Mouse (Mus musculus) CH12.LX (cell line): ENCODE measurements around the gene Pwwp2b.

Source experiments
- CTCF ChIP-seq, 2 experiments: IDR thresholded peaks in 1 of 2; conservative IDR thresholded peaks in 1 of 2; 2 replicates each; pipeline ENCODE4 v1.5.1; 2011 to 2012; ENCODE audit warnings: low read depth in 2 of 2, low read length in 2 of 2, improper control_type of control experiment in 1 of 2, inconsistent platforms in 1 of 2, mild to moderate bottlenecking in 1 of 2, moderate library complexity in 1 of 2
- GABPA ChIP-seq: IDR thresholded peaks from 2 replicates; pipeline ENCODE4 v1.6.1; 2012; ENCODE audit warnings: low read depth, low read length, improper control_type of control experiment, inconsistent platforms; ENCODE audit not compliant: insufficient replicate concordance
- MAX ChIP-seq: IDR thresholded peaks from 2 replicates; pipeline ENCODE4 v1.6.1; 2011; ENCODE audit warnings: low read length, improper control_type of control experiment
- MYC ChIP-seq: IDR thresholded peaks from 2 replicates; pipeline ENCODE4 v1.6.1; 2011; ENCODE audit warnings: low read depth, mild to moderate bottlenecking, improper control_type of control experiment, low read length
- NRF1 ChIP-seq: IDR thresholded peaks from 2 replicates; pipeline ENCODE4 v1.6.1; 2014; ENCODE audit warnings: low read depth, mild to moderate bottlenecking, inconsistent platforms, low read length, improper control_type of control experiment, moderate library complexity
- POLR2A ChIP-seq: IDR thresholded peaks from 2 replicates; pipeline ENCODE4 v1.6.1; 2011; ENCODE audit warnings: low read depth, mild to moderate bottlenecking, improper control_type of control experiment, low read length
- RAD21 ChIP-seq: IDR thresholded peaks from 2 replicates; pipeline ENCODE4 v1.6.1; 2011; ENCODE audit warnings: low read depth, mild to moderate bottlenecking, low read length, improper control_type of control experiment, moderate library complexity
- SIN3A ChIP-seq: IDR thresholded peaks from 2 replicates; pipeline ENCODE4 v1.6.1; 2012; ENCODE audit warnings: low read length, improper control_type of control experiment, inconsistent platforms
- USF1 ChIP-seq: IDR thresholded peaks from 2 replicates; pipeline ENCODE4 v1.6.1; 2014; ENCODE audit warnings: low read depth, mild to moderate bottlenecking, inconsistent platforms, low read length, improper control_type of control experiment
- ZKSCAN1 ChIP-seq: IDR thresholded peaks from 2 replicates; pipeline ENCODE4 v1.6.1; 2012; ENCODE audit warnings: low read depth, inconsistent platforms, low read length, improper control_type of control experiment, borderline replicate concordance

DNA sequence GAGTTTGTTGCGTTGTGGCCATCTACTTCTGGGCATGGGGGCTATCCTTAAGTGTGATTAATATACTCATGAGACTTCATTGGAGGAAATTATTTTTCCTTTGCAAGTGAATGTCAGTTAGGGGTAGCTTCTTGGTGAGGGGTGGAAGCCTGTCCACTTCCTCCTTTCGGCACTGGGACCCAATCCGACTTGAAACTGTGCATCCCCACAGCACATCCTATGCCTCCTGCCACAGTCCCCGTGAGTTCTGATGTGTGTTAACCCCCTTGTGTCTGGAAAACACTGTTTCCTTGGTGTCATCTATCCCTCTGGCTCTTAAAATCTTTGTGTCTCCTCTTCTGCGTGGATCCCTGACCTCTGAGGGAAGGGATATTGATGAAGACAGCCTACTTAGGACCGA lies 47.1 kb upstream of the Pwwp2b start:
- TF ChIP-seq USF1 = no peak
- no peak for TF ChIP-seq MAX
- TF ChIP-seq POLR2A = no peak
- TF ChIP-seq CTCF (conservative IDR thresholded peaks at IDR 0.05 in 1 of 2, IDR thresholded peaks at IDR 0.05 in 1 of 2; ENCODE audit: low read depth in 2 of 2, low read length in 2 of 2) = no peak
- no peak for TF ChIP-seq ZKSCAN1
- no peak for TF ChIP-seq NRF1
- no peak for TF ChIP-seq GABPA
- no peak for TF ChIP-seq MYC
- no peak for TF ChIP-seq RAD21
- TF ChIP-seq SIN3A = no peak
